Mouse (Mus musculus) intestine, postnatal 0 days (tissue): ENCODE measurements around the gene Slc12a9. TPM values are rescaled to one million over a fixed set of nuclear protein-coding genes. Genes with fewer than 3 reads are reported as not detected.
A peak's percentile ranks its signal among the peaks of the same experiment; 100 is the strongest.

ENCODE experiments used
- ATAC-seq: fragments of 200-750 bp; cut with Nextera tagmentation; 2 replicates; pipeline ENCODE4 v1.8.0; 2017; ENCODE audit warnings: mild to moderate bottlenecking, moderate TSS enrichment, moderate library complexity
- H3K27ac ChIP-seq: fragments of 300-500 bp; sonication (generic); 2 replicates; pipeline ENCODE4 v1.5.1; 2014; ENCODE audit warnings: mild to moderate bottlenecking, low read depth, low read length, moderate library complexity
- H3K27me3 ChIP-seq: fragments of 300-500 bp; sonication (generic); replicated peaks from 2 replicates; pipeline ENCODE4 v1.6.1; 2014; ENCODE audit warnings: low read length, mixed read lengths; ENCODE audit not compliant: control insufficient read depth, insufficient read depth
- H3K36me3 ChIP-seq: fragments of 300-500 bp; sonication (generic); 2 replicates; pipeline ENCODE4 v1.6.1; 2014; ENCODE audit warnings: mild to moderate bottlenecking, moderate library complexity; ENCODE audit not compliant: control insufficient read depth, insufficient read depth
- H3K4me1 ChIP-seq: fragments of 300-500 bp; sonication (generic); replicated peaks from 2 replicates; pipeline ENCODE4 v1.6.1; 2014; ENCODE audit warnings: antibody characterized with exemption, low read length, mixed read lengths; ENCODE audit not compliant: control insufficient read depth, insufficient read depth
- H3K4me2 ChIP-seq: fragments of 300-500 bp; sonication (generic); replicated peaks from 2 replicates; pipeline ENCODE4 v1.6.1; 2014; ENCODE audit warnings: low read depth, mild to moderate bottlenecking, moderate library complexity
- H3K4me3 ChIP-seq: fragments of 300-500 bp; sonication (generic); 2 replicates; pipeline ENCODE4 v1.5.1; 2014; ENCODE audit warnings: low read depth, low read length
- H3K9ac ChIP-seq: fragments of 300-500 bp; sonication (generic); 2 replicates; pipeline ENCODE4 v1.6.1; 2014; ENCODE audit warnings: mild to moderate bottlenecking, low read depth, low read length
- H3K9me3 ChIP-seq: fragments of 300-500 bp; sonication (generic); 2 replicates; pipeline ENCODE4 v1.6.1; 2016; ENCODE audit warnings: mixed run types; ENCODE audit not compliant: control insufficient read depth
- CTCF ChIP-seq: sonication (generic); IDR thresholded peaks from 2 replicates; pipeline ENCODE4 v1.5.1; 2016; ENCODE audit warnings: low read depth, mild to moderate bottlenecking, control low read depth, antibody characterized with exemption, moderate library complexity
- WGBS: fragments of 180-500 bp; shearing (Covaris S2); extraction: QIAGEN DNeasy Blood & Tissue Kit; methylation state at CpG from one replicate; pipeline ENCODE4 v1.1.7; 2014; 5-methylcytosine and 5-hydroxymethylcytosine counted together
- microRNA-seq: library from miRNA; unstranded; fragments of <30 nt; microRNA quantifications from one replicate; pipeline ENCODE4, GENCODE M21; 2016
- polyA plus RNA-seq: library from polyadenylated mRNA; unstranded; fragments of >200 nt; fragmentation: Nextera tagmentation; extraction: Ambion mirVana; gene quantifications from 2 replicates; pipeline ENCODE4 v1.2.1, GENCODE M21; 2015

Slc12a9 gene
- polyA plus RNA-seq, 1 experiment from 2014 or later, result 11.8 TPM

GRCm38 (mm10) chr5:137277360-137278342, 55.7 kb downstream of the Slc12a9 start:
- ATAC-seq, result peak; percentile 93
- Histone ChIP-seq H3K36me3 (no peaks in the 10 kb centered on the region), H3K9ac (no peak overlapping the region), H3K4me2 (peak overlapping the region; percentile 42), H3K9me3 (no peaks in the 10 kb centered on the region), H3K27ac (peak overlapping the region; percentile 80), H3K4me1 (peaks cover 3% of the 10 kb centered on the region; the same call in 1 of the 2 replicates), H3K4me3 (no peak overlapping the region), H3K27me3 (no peaks in the 10 kb centered on the region)
- TF ChIP-seq CTCF, result peak; percentile 79
- 20% methylated on average over 18 of the region's 18 CpGs for WGBS

DNA sequence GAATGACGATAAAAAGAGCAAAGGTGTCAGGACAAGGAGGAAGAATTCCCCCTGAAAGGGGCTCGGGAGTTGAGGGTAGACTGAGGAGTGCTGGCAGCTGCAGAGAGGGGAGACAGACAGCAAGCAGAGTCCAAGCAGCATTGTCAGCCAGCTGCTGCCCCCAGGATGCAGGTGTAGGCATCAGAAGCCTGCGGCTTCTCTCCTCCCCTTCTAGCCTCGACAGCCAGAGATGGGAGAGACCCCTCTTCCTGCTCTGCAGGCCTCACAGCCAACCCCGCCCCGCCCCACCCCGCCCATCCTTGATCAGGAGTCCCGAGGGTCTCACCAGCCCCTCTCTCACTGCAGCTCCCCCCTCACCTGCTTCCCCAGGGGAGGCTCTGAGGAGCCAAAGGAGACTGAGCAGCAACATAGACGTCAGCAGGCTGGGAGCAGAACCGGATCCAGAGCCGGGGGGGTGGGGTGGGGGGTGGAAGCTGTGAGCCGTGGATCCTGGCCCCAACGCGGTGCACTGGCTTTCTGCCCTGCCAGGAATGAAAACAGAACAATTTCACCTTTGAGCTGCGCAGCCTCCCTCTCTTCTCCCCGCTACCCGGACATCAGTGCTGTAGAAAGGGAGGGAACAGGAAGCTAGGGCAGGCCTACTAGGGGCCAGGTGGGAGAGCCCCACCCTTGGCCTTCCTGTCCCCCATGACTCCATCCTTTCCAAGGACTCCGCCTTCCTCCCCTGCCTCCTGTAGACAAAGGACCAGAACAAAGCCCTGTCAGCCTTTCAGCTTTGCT, 65.1 kb downstream of the Slc12a9 start:
- 16% methylated on average over 15 of the region's 18 CpGs for WGBS
- 0 out of 2 replicates have a peak overlapping the region, but pooled peaks have one; percentile 17 for H3K9ac ChIP-seq
- H3K27ac ChIP-seq, result no peak overlapping the region; the same call in none of the 2 replicates
- H3K9me3 ChIP-seq, result no peaks in the 10 kb centered on the region
- ATAC-seq, result peak; percentile 65
- H3K27me3 ChIP-seq, result no peaks in the 10 kb centered on the region
- H3K36me3 ChIP-seq, result no peaks in the 10 kb centered on the region
- peak overlapping the region; percentile 57 for H3K4me2 ChIP-seq
- no peak overlapping the region for H3K4me3 ChIP-seq
- TF ChIP-seq CTCF, result no peak
- 0 out of 2 replicates have a peak, but pooled peaks cover 7% of the 10 kb centered on the region for H3K4me1 ChIP-seq

- WGBS, result 86% methylated on average over 11 of the region's 11 CpGs
- Histone ChIP-seq H3K27ac (0 out of 2 replicates have a peak overlapping the region, but pooled peaks have one; percentile 1), H3K9me3 (no peaks in the 10 kb centered on the region), H3K4me1 (0 out of 2 replicates have a peak, but pooled peaks cover 7% of the 10 kb centered on the region), H3K27me3 (no peaks in the 10 kb centered on the region), H3K9ac (no peak overlapping the region), H3K36me3 (no peaks in the 10 kb centered on the region), H3K4me2 (peak overlapping the region; percentile 17), H3K4me3 (no peak overlapping the region)
- no peak for TF ChIP-seq CTCF
- 0 out of 2 replicates have a peak, but pooled peaks have one; percentile 20 for ATAC-seq
Observed at GRCm38 (mm10) chr5:137264787-137265186, 68.6 kb downstream of the Slc12a9 start.

Small RNA genes within 50 kb of the gene (microRNA-seq; reads per million reads assigned to microRNA genes)
- gene Mir7036 (1.1 reads per million), gene Mir8116 (not detected)

Other genes starting within 250 kb of the Slc12a9 start
- gene Trim56, start 217.4 kb downstream of the Slc12a9 start, polyA plus RNA-seq, result 7.3 and 7.7 TPM in 2 replicates
- 42.9 and 45.0 TPM in 2 replicates for gene Muc3, start 184.3 kb downstream of the Slc12a9 start, polyA plus RNA-seq
- gene Muc3a, start 121.2 kb downstream of the Slc12a9 start, polyA plus RNA-seq, result 17.1 and 18.0 TPM in 2 replicates
- gene Ache, start 46.1 kb downstream of the Slc12a9 start, polyA plus RNA-seq, result 8.9 and 9.6 TPM in 2 replicates
- gene Ufsp1, start 39.0 kb downstream of the Slc12a9 start, polyA plus RNA-seq, result 10.4 and 11.0 TPM in 2 replicates
- 31.3 and 32.2 TPM in 2 replicates for gene Srrt, start 25.9 kb downstream of the Slc12a9 start, polyA plus RNA-seq
- 23.8 and 24.8 TPM in 2 replicates for gene Trip6, start 19.2 kb downstream of the Slc12a9 start, polyA plus RNA-seq
- gene Ephb4, start 16.5 kb upstream of the Slc12a9 start, polyA plus RNA-seq, result 12.6 and 12.9 TPM in 2 replicates
- 0.35 and 0.42 TPM in 2 replicates for gene Zan, start 143.5 kb upstream of the Slc12a9 start, polyA plus RNA-seq
- 47.9 and 50.4 TPM in 2 replicates for gene Pop7, start 168.9 kb upstream of the Slc12a9 start, polyA plus RNA-seq
- gene Gigyf1, start 185.0 kb upstream of the Slc12a9 start, polyA plus RNA-seq, result 4.7 and 6.4 TPM in 2 replicates
- gene Epo, start 199.6 kb upstream of the Slc12a9 start, polyA plus RNA-seq, result not detected in 2 replicates
- gene Gnb2, start 199.9 kb upstream of the Slc12a9 start, polyA plus RNA-seq, result 386 and 389 TPM in 2 replicates
- gene Actl6b, start 219.9 kb upstream of the Slc12a9 start, polyA plus RNA-seq, result 2.1 and 2.9 TPM in 2 replicates
- gene Tfr2, start 236.2 kb upstream of the Slc12a9 start, polyA plus RNA-seq, result 0.27 and 0.50 TPM in 2 replicates